Mouse (Mus musculus) small intestine, adult 2 months (tissue): ENCODE measurements around the gene D930007J09Rik.

Source experiments
- CTCF ChIP-seq: fragments of 200-500 bp; IDR thresholded peaks from 2 replicates; pipeline ENCODE4 v1.5.1; 2012; ENCODE audit warnings: low read depth, mild to moderate bottlenecking, control low read depth, inconsistent platforms, low read length, moderate library complexity, mixed read lengths; ENCODE audit not compliant: insufficient replicate concordance, insufficient read length; ENCODE audit errors: extremely low read depth
- POLR2A ChIP-seq: fragments of 200-500 bp; IDR thresholded peaks from 2 replicates; pipeline ENCODE4 v1.6.1; 2012; ENCODE audit warnings: low read depth, mild to moderate bottlenecking, control low read depth, inconsistent platforms, low read length, moderate library complexity

- TF ChIP-seq CTCF = no peak
- no peak for TF ChIP-seq POLR2A
Observed at GRCm38 (mm10) chr13:32825546-32825945, 22.9 kb upstream of the D930007J09Rik start.
